Mouse (Mus musculus): ENCODE data around the gene Rbm44. TPM values are rescaled to one million over a fixed set of nuclear protein-coding genes. Genes with fewer than 3 reads are reported as not detected.
A peak's percentile ranks its signal among the peaks of the same experiment; 100 is the strongest.

Gene Rbm44
- total RNA-seq (2021): not detected
- long read RNA-seq, experiment 1: 0 reads
- long read RNA-seq, experiment 2: 0 reads

GRCm38 (mm10) chr1:91144813-91145212, at the start of gene Rbm44:
Gene Rbm44 (plus strand): TSS chr1:91145089.
- intact Hi-C loops (cut with DNase I): no loop called here
- DNase-seq (ENCODE audit: low spot score in 2 of 2): no peak

GRCm38 (mm10) chr1:91095258-91095657, 49.6 kb upstream of the Rbm44 start:
- DNase-seq (ENCODE audit: low spot score in 2 of 2): no peak
- intact Hi-C loops (cut with DNase I): loop anchor here (5.0 kb wide), 1 partner anchor 53 kb away; no protein-coding TSS in a partner anchor

GRCm38 (mm10) chr1:91095853-91096252, 49.0 kb upstream of the Rbm44 start:
- intact Hi-C loops (cut with DNase I): loop anchor here (5.0 kb wide), 1 partner anchor 54 kb away; no protein-coding TSS in a partner anchor
- no peak for DNase-seq (ENCODE audit: low spot score in 2 of 2)

DNA sequence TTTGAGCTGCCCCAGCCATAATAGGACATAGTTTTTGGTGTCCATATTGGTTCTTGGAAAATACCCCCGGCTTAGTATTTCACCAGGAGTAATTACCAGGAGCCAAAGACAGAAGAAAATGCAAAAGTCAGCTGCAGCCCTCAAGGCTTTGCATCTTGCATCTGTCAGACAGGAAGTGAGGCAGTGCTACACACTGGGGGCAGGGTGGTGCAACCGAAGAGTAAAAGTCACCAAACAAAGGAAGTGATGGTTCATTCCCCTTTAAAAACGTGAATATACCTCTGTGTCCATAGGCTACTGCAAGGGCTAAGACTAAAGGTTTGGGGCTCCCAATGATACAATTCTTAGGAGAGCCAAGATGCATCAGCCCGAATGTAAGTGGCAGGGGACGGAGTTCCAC, 48.4 kb upstream of the Rbm44 start:
- intact Hi-C loops (cut with DNase I): loop anchor here (5.0 kb wide), 1 partner anchor 54 kb away; no protein-coding TSS in a partner anchor
- DNase-seq (ENCODE audit: low spot score in 2 of 2): no peak

DNA sequence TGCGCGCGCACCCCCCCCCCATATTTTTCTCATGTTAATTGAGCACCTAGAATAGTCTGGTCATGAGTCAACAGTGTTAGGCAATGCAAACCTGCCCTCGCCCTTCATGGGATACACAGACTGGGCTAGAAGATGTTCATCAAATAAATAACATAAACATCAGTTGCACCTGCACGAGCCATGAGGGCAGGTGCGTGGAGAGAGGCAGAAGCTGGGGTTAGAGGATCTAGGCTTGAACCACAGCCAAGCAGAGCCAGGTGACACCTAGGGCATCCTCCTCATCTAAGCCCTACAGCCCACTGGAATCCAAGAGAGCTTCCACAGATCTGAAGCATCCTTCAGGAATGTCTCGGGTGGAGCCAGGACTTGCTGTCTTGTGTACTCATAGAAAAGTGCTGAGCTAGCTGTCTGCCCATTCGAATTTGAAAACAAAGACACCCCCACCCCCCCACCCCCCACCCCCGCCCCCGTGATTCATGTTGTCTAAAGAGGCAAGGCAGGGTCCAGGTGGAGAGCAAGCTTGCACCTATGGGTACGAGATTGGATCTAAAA, 47.5 kb upstream of the Rbm44 start:
- intact Hi-C loops (cut with DNase I): loop anchor here (5.0 kb wide), 1 partner anchor 55 kb away; no protein-coding TSS in a partner anchor
- no peak for DNase-seq (ENCODE audit: low spot score in 2 of 2)

GRCm38 (mm10) chr1:91098887-91099286, 46.0 kb upstream of the Rbm44 start:
- intact Hi-C loops (cut with DNase I): loop anchor here (1.0 to 5.0 kb wide), 2 partner anchors 57 to 126 kb away; no protein-coding TSS in a partner anchor
- peak; percentile 69 to 70 for DNase-seq (ENCODE audit: low spot score in 2 of 2)

DNA sequence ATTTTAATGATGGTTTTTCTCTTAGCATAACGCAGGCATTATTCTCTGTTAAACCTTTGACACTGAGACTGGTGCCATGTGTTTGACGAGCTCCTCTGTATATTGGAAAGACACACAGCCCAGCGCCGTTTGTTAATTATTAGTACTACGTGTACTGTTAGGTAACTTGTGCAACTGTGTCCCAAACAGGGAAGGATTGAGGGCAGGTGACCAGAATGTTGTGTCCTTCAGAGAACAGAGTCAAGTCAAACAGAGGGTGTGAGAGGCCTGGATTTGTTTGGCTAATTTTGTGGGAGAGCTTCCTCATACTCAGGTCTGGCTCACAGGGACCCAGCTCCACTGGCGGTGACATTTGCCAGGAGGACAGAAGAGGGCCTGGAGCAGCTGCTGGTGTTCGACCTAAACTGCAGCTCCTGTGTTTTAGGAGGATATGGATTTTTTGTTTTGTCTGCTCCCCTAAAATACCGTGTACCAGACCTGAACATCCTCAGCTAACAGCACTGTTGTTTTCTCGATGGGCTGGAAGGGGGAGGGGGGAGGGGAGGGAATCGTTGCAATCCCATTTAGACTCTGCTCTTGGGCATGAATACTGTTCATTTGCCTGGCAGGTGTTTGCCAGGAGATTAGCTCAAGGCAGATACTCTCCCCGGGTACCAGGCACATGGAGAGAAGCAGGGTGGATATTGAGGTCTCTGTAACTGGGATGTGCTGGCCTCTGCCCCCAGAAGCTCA, 43.0 kb upstream of the Rbm44 start:
- intact Hi-C loops (cut with DNase I): no loop called here
- DNase-seq (ENCODE audit: low spot score in 2 of 2): no peak

DNA sequence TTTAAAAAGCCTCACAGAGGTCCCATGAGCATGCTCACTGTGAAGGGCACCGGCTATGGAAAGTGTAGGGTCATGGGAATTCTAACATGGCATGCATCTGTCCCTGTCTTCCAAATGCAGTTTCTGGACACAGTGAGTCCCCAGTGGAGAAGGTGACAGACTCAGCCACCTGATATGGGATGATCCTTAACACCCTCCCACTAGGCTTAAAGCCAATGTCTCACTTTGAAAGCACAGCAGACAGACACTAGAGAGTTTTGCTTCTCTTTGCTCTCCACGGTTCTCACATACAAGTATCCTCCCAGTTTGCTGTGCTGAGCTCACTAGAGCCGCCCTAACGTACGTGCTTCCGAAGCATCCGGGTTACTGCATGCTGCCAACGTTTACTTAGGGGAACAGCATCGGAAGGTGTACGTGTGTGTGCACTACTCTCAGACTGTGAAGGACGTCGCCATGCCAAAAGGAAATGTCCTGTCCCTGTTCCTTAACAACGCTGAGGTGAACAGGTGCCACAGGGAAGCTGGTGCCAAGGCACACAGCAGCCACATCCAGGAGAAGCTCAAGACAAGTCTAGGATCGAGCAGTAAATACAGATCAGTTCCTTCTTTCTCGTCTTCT, 41.4 kb upstream of the Rbm44 start:
- intact Hi-C loops (cut with DNase I): no loop called here
- no peak for DNase-seq (ENCODE audit: low spot score in 2 of 2)

GRCm38 (mm10) chr1:91107548-91107947, 37.3 kb upstream of the Rbm44 start:
- intact Hi-C loops (cut with DNase I): no loop called here
- DNase-seq (ENCODE audit: low spot score in 2 of 2): no peak

GRCm38 (mm10) chr1:91109302-91109701, 35.6 kb upstream of the Rbm44 start:
- intact Hi-C loops (cut with DNase I): no loop called here
- no peak for DNase-seq (ENCODE audit: low spot score in 2 of 2)

DNA sequence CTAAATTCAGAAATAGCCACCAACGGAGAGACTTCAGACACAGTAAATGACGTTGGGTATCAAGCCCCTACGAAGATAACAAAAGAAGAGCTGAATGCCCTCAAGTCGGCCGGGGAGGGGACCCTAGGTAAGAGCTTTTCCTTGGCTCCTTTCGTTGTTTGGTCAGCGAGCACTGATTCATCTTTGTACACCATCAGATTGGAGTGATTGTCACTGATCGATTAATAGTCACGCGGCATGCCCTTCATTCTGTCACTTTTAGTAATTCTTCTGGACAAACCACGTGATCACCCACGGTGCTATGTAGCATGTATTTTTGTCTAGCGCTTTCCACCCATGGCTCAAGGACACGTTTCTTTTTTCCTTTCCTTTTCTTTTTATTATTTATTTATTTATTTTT, 32.7 kb upstream of the Rbm44 start:
- no peak for DNase-seq (ENCODE audit: low spot score in 2 of 2)
- intact Hi-C loops (cut with DNase I): no loop called here

DNA sequence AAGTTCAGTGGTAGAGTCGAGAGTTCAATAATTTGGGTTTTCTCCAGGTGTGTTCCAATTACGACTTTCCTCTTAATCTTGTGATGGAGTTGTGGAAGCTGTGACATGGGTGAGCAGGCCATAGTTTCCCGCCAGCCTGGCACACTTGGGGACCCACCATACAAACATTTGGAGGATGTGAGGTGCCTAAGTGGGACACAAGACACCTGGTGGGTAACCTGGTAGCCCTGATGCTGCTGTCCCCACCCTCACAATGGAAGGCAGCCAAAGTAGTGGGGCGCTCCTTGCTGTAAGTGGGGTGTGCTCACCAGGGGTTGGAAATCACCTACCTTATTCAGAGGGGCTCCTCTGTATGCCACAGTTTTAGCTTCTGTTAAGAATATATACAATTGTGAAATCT, 32.3 kb upstream of the Rbm44 start:
- no peak for DNase-seq (ENCODE audit: low spot score in 2 of 2)
- intact Hi-C loops (cut with DNase I): no loop called here

DNA sequence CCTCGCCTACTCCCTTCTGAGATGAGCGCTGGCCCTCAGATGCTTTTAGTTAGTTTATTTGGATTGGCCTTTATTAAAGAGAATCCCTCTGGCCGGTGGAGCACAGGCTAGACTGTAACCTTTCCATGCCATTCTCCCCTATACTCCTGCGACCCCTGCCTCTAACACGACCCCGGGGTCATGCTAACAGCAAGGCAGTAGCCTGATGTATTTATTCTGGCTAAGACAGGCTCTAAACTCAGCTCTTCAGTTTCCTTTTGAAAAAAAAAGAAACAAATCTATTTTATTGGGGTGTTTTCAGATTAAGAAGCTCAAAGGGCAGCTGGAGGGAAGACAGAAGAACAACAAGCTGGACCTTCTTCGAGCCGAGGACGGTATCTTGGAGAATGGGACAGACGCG, 22.8 kb upstream of the Rbm44 start:
- DNase-seq (ENCODE audit: low spot score in 2 of 2): no peak
- intact Hi-C loops (cut with DNase I): no loop called here

DNA sequence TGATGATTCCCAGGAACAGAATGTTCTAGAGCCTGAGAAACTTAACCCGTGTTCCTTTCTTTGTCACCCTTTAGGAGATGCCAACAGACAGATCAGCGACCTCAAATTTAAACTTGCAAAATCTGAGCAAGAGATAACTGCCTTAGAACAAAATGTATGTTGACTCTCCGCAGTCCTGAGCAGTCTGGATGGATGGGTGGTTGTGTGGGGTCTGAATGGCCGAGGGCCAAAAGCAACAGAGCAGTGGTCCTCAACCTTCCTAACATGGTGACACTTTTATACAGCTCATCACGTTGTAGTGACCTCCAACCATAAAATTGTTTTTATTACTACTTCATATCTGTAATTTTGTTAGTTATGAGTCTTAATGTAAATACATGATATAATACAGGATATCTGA, 21.9 kb upstream of the Rbm44 start:
- DNase-seq (ENCODE audit: low spot score in 2 of 2): no peak
- intact Hi-C loops (cut with DNase I): no loop called here

- intact Hi-C loops (cut with DNase I): no loop called here
Measured at GRCm38 (mm10) chr1:91123466-91123865, 21.4 kb upstream of the Rbm44 start.

DNA sequence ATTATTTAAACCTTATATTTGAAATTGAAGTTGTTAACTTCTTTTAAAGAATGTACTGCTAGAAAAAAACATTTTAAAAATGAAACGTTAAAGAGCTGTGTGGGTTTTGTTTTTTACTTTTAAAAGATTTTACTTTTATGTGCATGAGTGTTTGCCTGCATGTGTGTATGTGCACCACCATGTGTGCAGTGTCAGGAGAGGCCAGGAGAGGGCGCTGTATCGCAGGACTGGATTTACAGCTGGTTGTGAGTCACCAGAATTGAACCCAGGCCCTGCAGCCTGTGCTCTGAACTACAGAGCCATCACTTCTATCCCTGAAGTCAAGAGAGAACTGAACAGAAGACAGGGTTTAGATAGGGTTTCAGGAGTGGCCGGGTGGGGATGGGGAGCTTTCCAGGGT, 16.0 kb upstream of the Rbm44 start:
- no peak for DNase-seq (ENCODE audit: low spot score in 2 of 2)
- intact Hi-C loops (cut with DNase I): no loop called here

More at GRCm38 (mm10) chr1:91123466-91123865, 21.4 kb upstream of the Rbm44 start:
- no peak for DNase-seq (ENCODE audit: low spot score in 2 of 2)

GRCm38 (mm10) chr1:91137036-91137435, 7.9 kb upstream of the Rbm44 start:
- DNase-seq (ENCODE audit: low spot score in 2 of 2): no peak
- intact Hi-C loops (cut with DNase I): no loop called here

DNA sequence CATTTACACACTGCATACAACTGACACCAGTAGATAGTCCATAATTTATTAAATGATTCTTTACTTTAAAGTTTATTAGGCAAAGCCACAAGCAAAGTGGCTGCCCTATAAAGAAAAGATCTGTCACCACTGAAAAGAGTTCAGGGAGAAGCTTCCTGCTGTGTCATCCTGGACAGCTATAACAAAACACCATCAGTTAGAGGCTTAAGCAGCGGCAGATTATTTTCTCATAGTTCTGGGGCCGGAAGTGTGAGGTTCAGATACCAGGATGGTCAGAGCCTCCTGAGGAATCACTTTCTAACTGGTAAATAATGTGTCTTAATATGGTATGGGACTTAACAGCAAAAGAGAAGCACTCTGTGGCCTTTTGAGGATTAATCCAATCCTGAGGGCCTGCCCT, 6.6 kb downstream of the Rbm44 start:
- intact Hi-C loops (cut with DNase I): no loop called here
- no peak for DNase-seq (ENCODE audit: low spot score in 2 of 2)

DNA sequence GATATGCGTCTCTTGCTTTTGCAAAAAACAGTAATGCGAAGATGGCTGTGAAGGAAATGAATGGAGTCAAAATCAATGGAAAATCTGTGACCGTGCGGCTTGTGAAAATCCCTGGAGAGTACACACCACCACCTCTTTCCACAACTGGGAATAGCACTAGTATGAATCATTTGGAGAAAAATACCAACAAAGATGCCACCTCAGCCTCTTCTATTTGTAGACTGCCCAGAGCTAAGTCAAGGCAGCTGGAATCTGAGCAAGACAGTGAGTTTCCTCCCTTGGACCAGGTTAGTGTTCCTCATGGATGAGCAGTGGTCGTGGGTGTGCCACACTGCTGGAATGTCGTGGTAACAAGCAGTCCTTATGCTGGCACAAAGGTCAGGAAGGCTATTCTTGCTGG, 21.9 kb downstream of the Rbm44 start:
- intact Hi-C loops (cut with DNase I): no loop called here

GRCm38 (mm10) chr1:91169157-91169556, 24.3 kb downstream of the Rbm44 start:
- intact Hi-C loops (cut with DNase I): no loop called here
- DNase-seq (ENCODE audit: low spot score in 2 of 2): no peak

More for the DNA sequence above, 21.9 kb downstream of the Rbm44 start:
- no peak for DNase-seq (ENCODE audit: low spot score in 2 of 2)

DNA sequence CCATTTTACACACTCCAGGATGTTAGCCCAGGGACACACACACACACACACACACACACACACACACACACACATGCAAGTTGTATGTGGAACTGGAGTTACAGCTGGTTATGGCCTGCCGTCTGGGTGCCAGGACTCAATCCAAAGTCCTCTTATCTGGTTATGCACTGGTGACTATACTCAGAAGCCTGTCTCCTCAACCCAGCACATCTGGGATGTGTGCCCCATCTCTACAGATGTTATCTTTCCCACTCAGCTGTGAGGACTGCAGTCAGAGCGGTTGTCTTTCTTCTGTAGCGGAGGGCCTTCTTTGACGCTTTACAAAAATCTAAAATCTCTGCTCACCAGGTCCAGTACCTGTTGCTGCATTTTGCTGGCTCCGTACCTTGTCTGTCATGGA, 29.9 kb downstream of the Rbm44 start:
- intact Hi-C loops (cut with DNase I): no loop called here
- DNase-seq (ENCODE audit: low spot score in 2 of 2): no peak
